Mouse (Mus musculus) heart, postnatal 10 days (tissue): ENCODE measurements around the gene Senp1. TPM values are rescaled to one million over a fixed set of nuclear protein-coding genes. Genes with fewer than 3 reads are reported as not detected.

Experiments used
- DNase-seq, 2 experiments: peaks; one replicate each; pipeline ENCODE4 v3.0.0; 2021
- intact Hi-C: fragments of 180-260 bp; cut with DNase I; formaldehyde crosslinking; loops from one replicate; pipeline ENCODE4 v1.15.1; 2025
- total RNA-seq, 2 experiments: library from RNA; stranded (reverse); gene quantifications; 2 replicates each; pipeline ENCODE4 v1.2.3; 2021

Senp1 gene
- total RNA-seq, 2 experiments from 2014 or later = 16.7 to 18.5 TPM

- intact Hi-C loops = loop anchor here (2.0 kb wide), 1 partner anchor 36 kb away; no protein-coding TSS in a partner anchor
- DNase-seq = peak; percentile 89 to 91
Measured at GRCm38 (mm10) chr15:98108297-98109152, 15.0 kb upstream of the Senp1 start.

- no peak for DNase-seq
- intact Hi-C loops = loop anchor here (2.0 kb wide), 1 partner anchor 37 kb away; no protein-coding TSS in a partner anchor
Measured at GRCm38 (mm10) chr15:98107703-98108296, 14.3 kb upstream of the Senp1 start.

GRCm38 (mm10) chr15:98107230-98107629, 13.7 kb upstream of the Senp1 start:
- DNase-seq = no peak
- intact Hi-C loops = no loop called here

- intact Hi-C loops = no loop called here
- no peak for DNase-seq
Measured at GRCm38 (mm10) chr15:98106506-98106905, 13.0 kb upstream of the Senp1 start.

GRCm38 (mm10) chr15:98102401-98102800, 8.9 kb upstream of the Senp1 start:
- intact Hi-C loops = no loop called here
- DNase-seq = no peak

- no peak for DNase-seq
- intact Hi-C loops = no loop called here
Measured at GRCm38 (mm10) chr15:98098519-98098918, 5.0 kb upstream of the Senp1 start.

GRCm38 (mm10) chr15:98096957-98097356, 3.4 kb upstream of the Senp1 start:
- DNase-seq = no peak
- intact Hi-C loops = no loop called here

GRCm38 (mm10) chr15:98094905-98095304, 1.4 kb upstream of the Senp1 start:
- no peak for DNase-seq
- intact Hi-C loops = loop anchor here (5.0 kb wide), 1 partner anchor 77 kb away; no protein-coding TSS in a partner anchor

GRCm38 (mm10) chr15:98092372-98093120, 998 bp downstream of the Senp1 start, which contains the start of gene Pfkm:
Pfkm (plus strand) TSS chr15:98092589.
- intact Hi-C loops = loop anchor here (1.0 to 5.0 kb wide), 2 partner anchors 53 to 80 kb away; no protein-coding TSS in a partner anchor
- no peak for DNase-seq

GRCm38 (mm10) chr15:98091841-98092240, 1.7 kb downstream of the Senp1 start:
- intact Hi-C loops = loop anchor here (5.0 kb wide), 1 partner anchor 80 kb away; no protein-coding TSS in a partner anchor
- no peak for DNase-seq

GRCm38 (mm10) chr15:98089421-98090183, 3.9 kb downstream of the Senp1 start:
- peak; percentile 35 to 70 for DNase-seq
- intact Hi-C loops = loop anchor here (1.0 to 5.0 kb wide), 3 partner anchors 64 to 303 kb away; no protein-coding TSS in a partner anchor

GRCm38 (mm10) chr15:98088889-98089288, 4.7 kb downstream of the Senp1 start:
- DNase-seq = no peak
- intact Hi-C loops = loop anchor here (1.0 to 5.0 kb wide), 2 partner anchors 64 to 303 kb away; no protein-coding TSS in a partner anchor

- intact Hi-C loops = no loop called here
- DNase-seq = no peak
Measured at GRCm38 (mm10) chr15:98076901-98077300, 16.6 kb downstream of the Senp1 start.

- intact Hi-C loops = no loop called here
- peak in 1 of 2 experiments; percentile 12 for DNase-seq
Measured at GRCm38 (mm10) chr15:98075034-98075433, 18.5 kb downstream of the Senp1 start.

- peak; percentile 32 to 37 for DNase-seq
- intact Hi-C loops = no loop called here
Measured at GRCm38 (mm10) chr15:98074521-98074920, 19.0 kb downstream of the Senp1 start.

GRCm38 (mm10) chr15:98070376-98070775, 23.2 kb downstream of the Senp1 start:
- DNase-seq = no peak
- intact Hi-C loops = no loop called here

GRCm38 (mm10) chr15:98069566-98070245, 23.8 kb downstream of the Senp1 start:
- intact Hi-C loops = no loop called here
- no peak for DNase-seq

- no peak for DNase-seq
- intact Hi-C loops = no loop called here
Measured at GRCm38 (mm10) chr15:98068506-98068905, 25.0 kb downstream of the Senp1 start.

- intact Hi-C loops = no loop called here
- no peak for DNase-seq
Measured at GRCm38 (mm10) chr15:98067492-98067891, 26.1 kb downstream of the Senp1 start.
